Mouse (Mus musculus): ENCODE measurements around the gene Siglece. TPM values are rescaled to one million over a fixed set of nuclear protein-coding genes. Genes with fewer than 3 reads are reported as not detected.
A peak's percentile ranks its signal among the peaks of the same experiment; 100 is the strongest.
"Not testable (repeated sequence)": the region's sequence is repeated elsewhere in the genome, so short reads cannot be mapped to it uniquely, and the experiment has no call there.

Siglece gene
- total RNA-seq (2021) = 1 to 10 TPM; 1.2 TPM
- long read RNA-seq, experiment 1, partial matches to known transcripts = 0 of 4 reads
- long read RNA-seq, experiment 1, other reads (novel, unspliced or antisense) = 3 of 4 reads
- long read RNA-seq, experiment 2 = 0 reads

GRCm38 (mm10) chr7:43660002-43660401 is at the start of gene Siglece:
Gene Siglece (minus strand): TSS chr7:43660161.
- intact Hi-C loops (cut with DNase I) = no loop called here
- no peak for DNase-seq

- intact Hi-C loops (cut with DNase I) = no loop called here
- no peak for DNase-seq
Measured at GRCm38 (mm10) chr7:43690118-43690517, 30.2 kb upstream of the Siglece start, which contains the start of gene Klk14. Gene Klk14 (plus strand): TSS chr7:43690418.

GRCm38 (mm10) chr7:43685088-43685487 is 25.1 kb upstream of the Siglece start:
- intact Hi-C loops (cut with DNase I) = no loop called here
- DNase-seq = no peak

GRCm38 (mm10) chr7:43682511-43682910 is 22.6 kb upstream of the Siglece start:
- DNase-seq; intact Hi-C loops (cut with DNase I): not testable (repeated sequence)

GRCm38 (mm10) chr7:43680960-43681359 is 21.0 kb upstream of the Siglece start:
- intact Hi-C loops (cut with DNase I) = loop anchor here (1.0 to 2.0 kb wide), 2 partner anchors 104 to 214 kb away; no protein-coding TSS in a partner anchor
- DNase-seq = peak; percentile 65 to 76

GRCm38 (mm10) chr7:43678517-43678916 is 18.6 kb upstream of the Siglece start:
- intact Hi-C loops (cut with DNase I) = no loop called here
- peak; percentile 46 to 59 for DNase-seq

GRCm38 (mm10) chr7:43675091-43675490 is 15.1 kb upstream of the Siglece start:
- intact Hi-C loops (cut with DNase I) = no loop called here
- DNase-seq = no peak

GRCm38 (mm10) chr7:43672581-43673260 is 12.8 kb upstream of the Siglece start:
- intact Hi-C loops (cut with DNase I) = loop anchor here (5.0 kb wide), 2 partner anchors 95 to 230 kb away; partner anchors contain the start of genes Cldnd2, Etfb, Gm45233 and Zfp719
- no peak for DNase-seq

- peak; percentile 91 to 92 for DNase-seq
- intact Hi-C loops (cut with DNase I) = loop anchor here (5.0 kb wide), 2 partner anchors 95 to 230 kb away; partner anchors contain the start of genes Cldnd2, Etfb, Gm45233 and Zfp719
Measured at GRCm38 (mm10) chr7:43671809-43672580, 12.0 kb upstream of the Siglece start, which contains the start of gene Ctu1. Gene Ctu1 (plus strand): TSS chr7:43672016.

GRCm38 (mm10) chr7:43671064-43671808 is 11.3 kb upstream of the Siglece start:
- intact Hi-C loops (cut with DNase I) = loop anchor here (5.0 kb wide), 2 partner anchors 94 to 229 kb away; partner anchors contain the start of genes Cldnd2, Etfb, Gm45233 and Zfp719
- DNase-seq = no peak

GRCm38 (mm10) chr7:43668582-43668981 is 8.6 kb upstream of the Siglece start:
- DNase-seq = peak in 1 of 2 experiments; percentile 24
- intact Hi-C loops (cut with DNase I) = no loop called here

GRCm38 (mm10) chr7:43667221-43667620 is 7.3 kb upstream of the Siglece start:
- not testable (repeated sequence) for DNase-seq

GRCm38 (mm10) chr7:43662804-43663203 is 2.8 kb upstream of the Siglece start:
- DNase-seq = no peak
- intact Hi-C loops (cut with DNase I) = no loop called here

More at GRCm38 (mm10) chr7:43667221-43667620, 7.3 kb upstream of the Siglece start:
- intact Hi-C loops (cut with DNase I) = not testable (repeated sequence)

- DNase-seq = no peak
- intact Hi-C loops (cut with DNase I) = no loop called here
Measured at GRCm38 (mm10) chr7:43656232-43656631, 3.7 kb downstream of the Siglece start.

GRCm38 (mm10) chr7:43654519-43654918 is 5.4 kb downstream of the Siglece start:
- intact Hi-C loops (cut with DNase I) = no loop called here
- DNase-seq = no peak

- intact Hi-C loops (cut with DNase I) = no loop called here
- DNase-seq = no peak
Measured at GRCm38 (mm10) chr7:43652683-43653082, 7.3 kb downstream of the Siglece start.

GRCm38 (mm10) chr7:43643046-43643652 is 16.8 kb downstream of the Siglece start:
- DNase-seq = no peak
- intact Hi-C loops (cut with DNase I) = no loop called here

- intact Hi-C loops (cut with DNase I) = no loop called here
- no peak for DNase-seq
Measured at GRCm38 (mm10) chr7:43642587-43642986, 17.4 kb downstream of the Siglece start.

GRCm38 (mm10) chr7:43637118-43637517 is 22.8 kb downstream of the Siglece start:
- DNase-seq = no peak
- intact Hi-C loops (cut with DNase I) = no loop called here

- intact Hi-C loops (cut with DNase I) = no loop called here
- no peak for DNase-seq
Measured at GRCm38 (mm10) chr7:43636194-43636593, 23.8 kb downstream of the Siglece start.

Data from heart, postnatal 14 days (tissue).